Mouse (Mus musculus): ENCODE measurements around the gene Ckmt2.

- TF ChIP-seq CTCF (IDR thresholded peaks at IDR 0.05; ENCODE audit: control insufficient read depth, insufficient read depth, insufficient replicate concordance, low read depth, low read length) (no peak), POLR2A (IDR thresholded peaks at IDR 0.05; ENCODE audit: control insufficient read depth, low read depth, low read length) (no peak)
These were observed 42.1 kb upstream of the Ckmt2 start for GRCm38 (mm10) chr13:91918764-91919163.
